Mouse (Mus musculus): Measurements from ENCODE around the gene Gm2431.
"Not testable (repeated sequence)": the region's sequence is repeated elsewhere in the genome, so short reads cannot be mapped to it uniquely, and the experiment has no call there.

The Gm2431 gene

DNA sequence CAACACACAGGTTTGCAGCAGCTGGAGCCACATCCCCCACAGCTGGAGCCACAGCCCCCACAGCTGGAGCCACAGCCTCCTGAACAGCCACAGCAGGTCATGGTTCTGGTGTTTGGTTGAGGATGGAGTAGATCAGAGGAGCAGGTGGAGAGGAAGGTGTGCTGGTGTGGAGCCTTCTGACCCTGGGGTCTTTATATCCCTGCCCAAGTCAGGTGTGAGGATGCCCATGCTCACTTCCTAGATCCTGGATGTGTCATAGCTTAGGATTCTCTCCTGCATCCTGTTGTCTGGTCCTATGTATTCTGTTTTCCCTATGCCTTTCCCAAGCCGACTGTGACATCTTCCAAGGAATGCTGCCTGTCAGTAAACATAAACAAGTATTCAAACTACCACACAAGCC is at the start of gene Gm2431:
Gene Gm2431, minus strand, starts transcription at position 101 of the 400 bp plus-strand sequence.
- DNase-seq (ENCODE audit: low spot score) = not testable (repeated sequence)

DNA sequence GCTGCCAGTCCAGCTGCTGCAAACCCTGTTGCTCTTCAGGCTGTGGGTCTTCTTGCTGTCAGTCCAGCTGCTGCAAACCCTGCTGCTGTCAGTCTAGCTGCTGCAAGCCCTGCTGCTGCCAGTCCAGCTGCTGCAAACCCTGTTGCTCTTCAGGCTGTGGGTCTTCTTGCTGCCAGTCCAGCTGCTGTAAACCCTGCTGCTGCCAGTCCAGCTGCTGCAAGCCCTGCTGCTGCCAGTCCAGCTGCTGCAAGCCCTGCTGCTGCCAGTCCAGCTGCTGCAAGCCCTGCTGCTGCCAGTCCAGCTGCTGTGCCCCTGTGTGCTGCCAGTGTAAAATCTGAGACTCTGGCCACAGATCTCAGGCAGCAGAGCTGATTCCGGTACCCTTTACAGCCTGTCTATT is 45.8 kb upstream of the Gm2431 start:
- not testable (repeated sequence) for DNase-seq (ENCODE audit: low spot score)

DNA sequence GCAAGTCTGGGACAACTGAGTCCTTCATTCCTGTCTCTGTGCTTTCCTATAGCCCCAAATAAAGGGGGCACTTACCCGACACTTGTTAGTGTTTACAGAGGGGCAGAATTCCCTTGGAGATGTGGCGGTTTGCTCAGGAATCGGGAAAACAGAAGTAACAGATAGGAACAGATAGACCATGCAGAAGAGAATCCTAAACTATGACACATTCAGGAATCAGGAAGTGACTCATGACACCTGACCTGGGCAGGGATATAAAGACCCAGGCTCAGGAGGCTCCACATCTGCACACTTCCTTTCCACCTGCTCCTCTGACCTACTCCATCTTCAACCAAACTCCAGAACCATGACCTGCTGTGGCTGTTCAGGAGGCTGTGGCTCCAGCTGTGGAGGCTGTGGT is 45.1 kb upstream of the Gm2431 start, which contains the start of gene Krtap5-4:
Gene Krtap5-4, plus strand, starts transcription at position 301 of the 400 bp plus-strand sequence.
- no peak for DNase-seq (ENCODE audit: low spot score)

DNA sequence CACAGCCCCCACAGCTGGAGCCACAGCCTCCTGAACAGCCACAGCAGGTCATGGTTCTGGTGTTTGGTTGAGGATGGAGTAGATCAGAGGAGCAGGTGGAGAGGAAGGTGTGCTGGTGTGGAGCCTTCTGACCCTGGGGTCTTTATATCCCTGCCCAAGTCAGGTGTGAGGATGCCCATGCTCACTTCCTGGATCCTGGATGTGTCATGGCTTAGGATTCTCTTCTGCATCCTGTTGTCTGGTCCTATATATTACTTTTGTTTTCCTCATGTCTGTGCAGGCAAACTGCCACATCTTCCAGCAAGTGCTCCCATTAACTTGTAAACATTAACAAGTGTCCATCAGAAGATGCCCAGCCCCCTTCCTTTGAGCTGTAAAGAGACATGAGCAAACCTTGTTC is 38.9 kb upstream of the Gm2431 start, which contains the start of gene Krtap5-1:
Gene Krtap5-1, minus strand, starts transcription at position 101 of the 400 bp plus-strand sequence.
- DNase-seq (ENCODE audit: low spot score) = not testable (repeated sequence)

DNA sequence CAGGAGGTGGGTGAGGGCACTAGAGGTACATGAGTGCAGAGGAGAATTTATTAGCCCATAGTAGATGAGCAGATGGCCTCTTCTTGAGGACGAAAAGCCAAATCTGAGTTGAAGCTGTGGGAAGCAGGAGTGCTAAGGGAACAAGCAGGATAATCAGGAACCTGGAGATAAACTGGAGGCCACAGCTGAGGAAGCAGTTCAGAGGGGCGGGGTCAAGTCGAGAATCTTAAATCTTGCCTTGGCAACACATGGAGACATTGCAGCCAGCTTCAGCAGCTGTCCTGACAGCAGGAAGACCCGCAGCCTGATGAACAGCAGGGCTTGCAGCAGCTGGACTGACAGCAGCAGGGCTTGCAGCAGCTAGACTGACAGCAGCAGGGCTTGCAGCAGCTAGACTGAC is 38.0 kb upstream of the Gm2431 start:
- not testable (repeated sequence) for DNase-seq (ENCODE audit: low spot score)

DNA sequence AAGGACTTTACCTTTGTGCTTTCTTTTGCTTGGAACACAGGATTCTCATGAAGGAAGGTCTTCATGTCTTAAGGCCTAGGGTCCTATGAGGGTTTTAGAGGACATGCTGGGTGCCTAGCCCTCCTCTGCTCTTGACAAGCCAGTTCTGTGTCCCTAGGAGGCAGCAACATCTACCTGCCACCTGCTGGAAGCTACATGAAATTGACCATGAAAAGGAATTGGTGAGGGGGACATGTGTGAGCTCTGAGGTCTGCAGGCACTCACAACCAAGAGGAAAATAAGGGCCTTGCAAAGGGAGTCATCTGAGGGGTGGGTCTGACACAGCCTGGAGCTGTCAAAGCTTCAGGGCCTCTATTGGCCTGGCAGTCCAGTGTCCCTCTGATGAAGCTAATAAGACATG is 37.3 kb upstream of the Gm2431 start:
- no peak for DNase-seq (ENCODE audit: low spot score)

DNA sequence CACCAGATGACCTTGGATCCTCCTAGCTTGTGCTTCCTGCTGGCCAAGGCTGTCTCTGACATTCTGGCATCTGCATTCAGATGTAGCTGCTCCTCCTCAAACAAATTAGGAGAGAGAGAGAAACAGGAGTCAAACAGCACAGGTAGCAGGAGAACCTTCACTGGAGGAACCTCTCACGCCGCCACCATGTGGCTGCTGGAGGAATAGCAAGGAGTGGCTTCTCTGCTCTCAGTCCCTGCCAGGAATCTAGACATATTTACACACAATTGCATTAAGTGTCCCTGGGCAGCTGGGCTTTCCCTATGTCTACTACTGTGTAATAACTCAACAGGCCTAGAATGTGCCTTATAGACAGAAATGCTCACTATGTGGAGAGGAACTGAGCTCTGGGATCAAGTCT is 35.7 kb upstream of the Gm2431 start:
- peak; percentile 61 for DNase-seq (ENCODE audit: low spot score)

DNA sequence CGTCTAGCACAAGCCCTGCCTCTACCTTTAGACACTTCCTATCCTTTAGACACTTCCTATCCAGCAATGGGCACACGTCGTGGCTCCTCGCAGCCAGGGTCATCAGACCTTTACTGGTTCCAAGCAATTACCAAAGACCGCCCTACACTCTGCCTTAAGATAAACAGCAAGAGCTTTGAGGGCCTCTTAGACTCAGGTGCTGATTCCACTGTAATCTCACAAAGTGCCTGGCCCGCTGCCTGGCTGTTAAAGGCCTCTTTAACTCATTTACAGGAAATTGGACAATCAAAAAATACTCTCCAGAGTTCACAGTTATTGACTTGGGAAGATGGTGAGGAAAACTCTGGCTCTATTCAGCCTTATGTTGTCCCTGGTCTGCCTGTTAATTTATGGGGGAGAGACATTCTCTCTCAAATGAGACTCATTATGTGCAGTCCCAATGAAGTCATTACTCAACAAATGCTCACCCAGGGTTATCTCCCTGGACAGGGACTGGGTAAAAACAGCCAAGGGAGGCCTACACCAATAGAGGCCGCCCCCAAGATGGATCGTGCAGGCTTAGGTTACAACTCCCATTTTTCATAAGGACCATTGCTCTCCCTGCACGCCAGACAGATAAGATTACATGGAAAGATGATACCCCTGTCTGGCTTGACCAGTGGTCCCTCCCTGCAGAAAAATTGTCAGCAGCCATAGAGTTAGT is 27.9 kb upstream of the Gm2431 start:
- DNase-seq (ENCODE audit: low spot score) = peak; percentile 39

DNA sequence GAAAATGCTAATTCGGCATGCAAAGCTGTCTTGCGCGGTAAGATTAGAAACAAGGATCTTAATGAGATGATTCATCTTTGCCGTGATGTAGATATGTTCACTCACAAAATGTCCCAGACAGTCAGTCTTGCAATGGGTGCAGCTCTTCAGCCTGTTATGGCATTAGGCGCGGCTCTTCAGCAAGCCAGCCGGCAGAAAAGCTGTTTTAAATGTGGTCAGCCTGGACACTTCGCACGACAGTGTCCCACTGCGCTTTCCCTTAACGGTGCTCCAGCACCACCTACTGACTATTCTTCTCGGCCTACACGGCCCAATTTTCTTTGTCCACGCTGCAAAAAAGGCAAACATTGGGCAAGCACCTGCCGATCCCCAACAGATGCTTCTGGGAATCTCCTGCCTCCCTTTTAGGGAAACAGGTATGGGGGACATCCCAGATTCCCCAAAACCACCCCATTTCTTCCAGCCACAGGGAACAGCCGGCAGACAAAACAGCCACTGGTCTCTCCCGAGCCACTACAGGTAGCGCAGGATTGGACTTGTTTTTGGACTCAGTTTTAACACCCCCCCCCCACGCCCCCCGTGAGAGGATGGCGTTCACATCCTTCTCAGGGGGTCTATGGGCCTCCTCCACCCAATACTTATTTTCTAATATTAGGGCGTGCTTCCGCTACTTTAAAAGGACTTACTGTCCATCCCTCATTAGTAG is 27.1 kb upstream of the Gm2431 start:
- DNase-seq (ENCODE audit: low spot score) = peak; percentile 75

DNA sequence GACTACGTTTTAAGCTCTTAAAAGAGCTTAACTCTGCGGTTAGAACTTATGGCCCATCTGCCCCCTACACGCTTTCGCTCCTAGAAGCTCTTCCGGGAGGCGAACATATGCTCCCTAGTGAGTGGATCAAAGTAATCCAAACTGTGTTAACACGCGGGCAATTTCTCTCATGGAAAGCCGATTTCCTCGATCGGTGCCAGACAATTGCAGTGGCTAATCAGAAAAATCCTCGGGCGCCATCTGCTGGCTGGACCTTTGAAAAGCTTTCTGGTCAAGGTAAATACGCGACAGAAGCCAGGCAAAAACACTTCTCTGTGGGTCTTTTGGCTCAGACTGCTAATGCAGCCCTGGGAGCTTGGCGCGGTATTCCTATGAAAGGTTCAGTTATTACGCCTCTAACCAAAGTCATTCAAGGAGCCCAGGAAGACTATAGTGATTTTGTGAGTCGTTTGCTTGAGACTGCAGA is 26.5 kb upstream of the Gm2431 start:
- peak; percentile 99 for DNase-seq (ENCODE audit: low spot score)

DNA sequence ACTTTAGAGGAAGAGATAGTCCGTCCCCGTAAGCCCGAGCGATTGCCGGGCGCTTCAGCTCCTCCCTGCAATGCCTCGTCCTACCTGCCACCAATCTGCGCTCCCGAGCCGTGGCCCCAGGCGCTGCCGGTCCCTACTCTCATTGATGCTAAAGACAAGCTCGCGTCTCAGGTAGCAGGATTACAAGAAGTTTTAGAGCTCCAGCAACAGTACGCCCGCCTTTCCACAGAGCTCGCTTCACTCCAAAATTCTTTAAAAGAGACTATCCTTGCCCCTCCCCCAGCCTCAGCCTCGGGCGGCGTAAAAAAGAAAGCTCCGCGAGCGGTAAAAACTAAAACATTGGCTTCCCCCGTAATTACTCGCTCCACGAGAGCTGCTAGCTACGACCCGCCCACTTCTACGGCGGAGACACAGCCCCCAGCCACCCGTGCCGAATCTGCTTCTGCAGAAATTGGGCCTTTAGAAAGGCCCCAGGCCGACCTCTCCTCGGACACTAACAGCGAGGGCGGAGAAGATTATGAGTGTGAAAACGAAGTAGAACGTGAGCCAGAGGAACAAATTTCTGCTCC is 26.0 kb upstream of the Gm2431 start:
- DNase-seq (ENCODE audit: low spot score) = peak; percentile 83

DNA sequence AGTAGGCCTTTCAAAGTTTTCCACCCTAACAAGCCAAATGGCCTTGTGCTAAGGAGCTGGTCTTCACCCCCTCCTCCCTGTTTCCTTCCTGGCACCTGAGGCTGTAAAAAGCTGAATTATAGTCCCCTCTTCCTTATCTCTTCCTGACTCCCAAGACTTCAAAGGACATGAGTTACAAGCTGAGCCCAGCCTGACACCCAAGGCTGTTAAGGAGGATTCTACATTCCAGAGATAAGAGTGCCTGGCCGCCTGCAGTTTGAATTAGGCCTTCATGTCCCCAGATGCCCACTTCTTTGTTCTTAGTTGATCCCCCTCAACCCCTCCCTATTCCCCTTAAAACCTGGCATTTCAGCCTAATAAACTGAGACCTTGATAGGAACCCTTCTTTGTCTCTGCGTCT is 24.7 kb upstream of the Gm2431 start:
- DNase-seq (ENCODE audit: low spot score) = peak; percentile 28

DNA sequence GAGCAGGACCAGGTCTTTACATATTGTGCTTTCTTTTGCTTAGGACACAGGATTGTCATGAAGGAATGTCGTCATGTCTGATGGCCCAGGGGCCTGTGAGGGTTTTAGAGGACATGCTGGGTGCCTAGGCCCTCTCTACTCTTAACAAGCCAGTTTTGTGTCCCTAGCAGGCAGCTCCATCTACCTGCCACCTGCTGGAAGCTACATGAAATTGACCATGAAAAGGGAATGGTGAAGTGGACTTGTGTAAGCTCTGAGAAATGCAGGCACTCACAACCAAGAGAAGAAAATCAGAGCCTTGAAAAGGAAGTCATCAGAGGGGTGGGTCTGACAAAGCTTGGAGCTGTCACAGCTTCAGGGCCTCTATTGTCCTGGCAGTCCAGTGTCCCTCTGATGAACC is 21.1 kb upstream of the Gm2431 start:
- DNase-seq (ENCODE audit: low spot score) = not testable (repeated sequence)

DNA sequence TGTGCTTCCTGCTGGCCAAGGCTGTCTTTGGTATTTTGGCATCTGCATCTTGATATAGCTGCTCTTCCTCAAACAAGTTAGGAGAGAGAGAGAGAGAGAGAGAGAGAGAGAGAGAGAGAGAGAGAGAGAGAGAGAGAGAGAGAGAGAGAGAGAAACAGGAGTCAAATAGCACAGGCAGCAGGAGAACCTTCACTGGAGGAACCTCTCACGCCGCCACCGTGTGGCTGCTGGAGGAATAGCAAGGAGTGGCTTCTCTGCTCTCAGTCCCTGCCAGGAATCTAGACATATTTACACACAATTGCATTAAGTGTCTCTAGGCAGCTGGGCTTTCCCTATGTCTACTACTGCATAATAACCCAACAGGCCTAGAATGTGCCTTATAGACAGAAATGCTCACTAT is 20.0 kb upstream of the Gm2431 start:
- peak; percentile 83 for DNase-seq (ENCODE audit: low spot score)

DNA sequence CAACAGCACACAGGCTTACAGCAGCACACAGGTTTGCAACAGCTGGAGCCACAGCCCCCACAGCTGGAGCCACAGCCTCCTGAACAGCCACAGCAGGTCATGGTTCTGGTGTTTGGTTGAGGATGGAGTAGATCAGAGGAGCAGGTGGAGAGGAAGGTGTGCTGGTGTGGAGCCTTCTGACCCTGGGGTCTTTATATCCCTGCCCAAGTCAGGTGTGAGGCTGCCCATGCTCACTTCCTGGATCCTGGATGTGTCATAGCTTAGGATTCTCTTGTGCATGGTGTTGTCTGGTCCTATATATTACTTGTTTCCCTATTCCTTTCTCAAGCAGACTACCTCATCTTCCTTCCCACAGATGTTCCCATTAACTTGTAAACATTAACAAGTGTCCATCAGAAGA is 16.1 kb upstream of the Gm2431 start, which contains the start of gene Gm4559:
Gene Gm4559, minus strand, starts transcription at position 101 of the 400 bp plus-strand sequence.
- DNase-seq (ENCODE audit: low spot score) = not testable (repeated sequence)

DNA sequence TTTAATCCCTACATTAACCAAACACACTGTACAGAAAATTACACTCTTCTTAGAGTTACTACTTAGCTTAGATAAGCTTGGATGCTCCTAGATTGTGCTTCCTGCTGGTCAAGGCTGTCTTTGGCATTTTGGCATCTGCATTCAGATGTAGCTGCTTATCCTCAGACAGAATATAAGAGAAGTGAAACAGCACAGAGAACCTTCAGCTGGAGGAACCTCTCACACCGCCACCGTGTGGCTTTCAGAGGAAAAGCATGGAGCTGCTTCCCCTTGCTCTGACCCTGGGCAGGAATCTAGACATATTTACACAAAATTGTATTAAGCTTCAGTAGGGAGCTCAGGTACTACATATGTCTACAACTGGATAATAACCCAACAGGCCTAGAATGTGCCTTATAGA is 2.6 kb downstream of the Gm2431 start:
- DNase-seq (ENCODE audit: low spot score) = peak; percentile 68

DNA sequence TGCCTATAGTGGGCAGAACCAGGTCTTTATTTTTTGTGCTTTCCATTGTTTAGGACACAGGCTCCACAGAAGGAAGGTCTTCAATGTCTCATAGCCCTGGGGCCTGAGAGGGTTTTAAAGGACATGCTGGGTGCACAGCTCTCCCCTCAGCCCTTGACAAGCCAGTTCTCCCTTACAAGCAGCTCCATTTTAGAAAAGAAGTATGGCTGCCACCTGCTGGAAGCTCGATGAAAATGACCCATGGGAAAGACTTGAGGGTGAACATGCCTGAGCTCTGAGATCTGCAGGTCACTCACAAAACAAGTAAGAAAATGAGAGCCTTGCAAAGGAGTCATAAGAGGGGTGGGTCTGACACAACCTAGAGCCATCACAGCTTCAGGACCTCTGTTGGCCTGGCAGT is 8.3 kb downstream of the Gm2431 start:
- peak; percentile 63 for DNase-seq (ENCODE audit: low spot score)

DNA sequence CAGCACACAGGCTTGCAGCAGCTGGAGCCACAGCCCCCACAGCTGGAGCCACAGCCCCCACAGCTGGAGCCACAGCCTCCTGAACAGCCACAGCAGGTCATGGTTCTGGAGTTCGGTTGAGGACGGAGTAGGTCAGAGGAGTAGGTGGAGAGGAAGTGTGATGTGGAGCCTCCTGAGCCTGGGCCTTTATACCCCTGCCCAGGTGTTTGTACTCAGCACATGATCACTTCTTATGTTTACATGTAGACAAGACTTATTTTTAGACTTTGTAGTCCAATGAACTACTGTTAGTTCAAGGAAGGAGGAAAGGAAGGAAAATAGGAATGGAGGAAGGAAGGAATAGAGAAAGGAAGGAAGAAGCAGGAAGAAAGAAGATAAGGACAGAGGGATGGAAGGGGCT is 17.2 kb downstream of the Gm2431 start, which contains the start of gene Gm40460:
Gene Gm40460, minus strand, starts transcription at position 101 of the 400 bp plus-strand sequence.
- DNase-seq (ENCODE audit: low spot score) = no peak

DNA sequence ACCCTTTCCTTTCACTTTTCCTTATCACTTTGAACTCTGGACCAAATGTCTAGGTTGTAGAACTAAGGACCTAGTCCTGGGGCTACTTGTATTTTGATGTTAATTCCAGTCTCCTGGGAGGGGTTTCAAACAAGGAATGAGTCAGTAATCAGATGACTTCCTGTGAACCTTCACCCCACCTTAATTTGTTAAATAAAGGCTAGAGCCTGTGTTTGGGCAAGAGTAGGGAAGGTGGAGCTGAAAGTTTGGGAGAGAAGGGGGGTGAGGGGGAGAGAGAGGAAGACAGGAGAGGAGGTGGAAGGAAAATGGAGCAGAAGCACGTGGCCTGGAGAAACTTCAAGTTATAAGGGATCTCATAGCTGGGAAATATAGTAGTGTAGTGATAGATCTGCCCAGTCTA is 26.6 kb downstream of the Gm2431 start:
- no peak for DNase-seq (ENCODE audit: low spot score)

DNA sequence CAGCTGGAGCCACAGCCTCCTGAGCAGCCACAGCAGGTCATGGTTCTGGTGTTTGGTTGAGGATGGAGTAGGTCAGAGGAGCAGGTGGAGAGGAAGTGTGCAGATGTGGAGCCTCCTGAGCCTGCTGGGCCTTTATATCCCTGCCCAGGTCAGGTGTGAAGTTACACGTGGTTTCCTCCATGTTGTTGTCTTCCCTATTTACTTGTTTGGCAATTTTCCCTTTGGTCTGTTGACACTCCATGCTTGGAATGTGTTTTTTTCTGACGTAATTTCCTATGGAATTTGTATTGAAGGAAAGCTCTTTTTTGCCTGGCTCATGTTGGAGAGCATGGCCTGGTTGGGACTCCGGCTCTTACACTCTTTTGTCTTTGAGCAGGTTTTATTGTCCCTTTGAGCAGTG is 28.3 kb downstream of the Gm2431 start, which contains the start of gene Krtap5-5:
Gene Krtap5-5, minus strand, starts transcription at position 101 of the 400 bp plus-strand sequence.
- not testable (repeated sequence) for DNase-seq (ENCODE audit: low spot score)

DNA sequence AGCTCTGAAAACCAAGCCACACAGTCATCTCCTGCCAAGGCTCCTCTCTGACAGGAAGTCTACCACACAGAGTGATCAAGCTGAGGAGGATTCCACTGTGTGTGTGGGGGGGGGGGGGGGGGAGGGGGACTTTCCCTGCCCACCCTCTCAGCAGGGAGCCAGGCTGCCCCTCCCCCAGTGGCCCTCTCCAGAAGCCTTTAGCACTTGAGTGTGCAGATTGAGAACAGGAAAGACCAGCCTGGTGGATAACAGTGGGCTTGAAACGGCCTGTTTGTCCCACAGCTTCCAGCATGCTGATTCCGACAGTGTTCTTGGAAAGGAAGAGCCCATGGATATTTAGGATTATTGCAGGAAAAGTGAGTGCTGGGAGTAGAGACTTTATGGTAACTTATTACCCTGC is 33.6 kb downstream of the Gm2431 start:
- DNase-seq (ENCODE audit: low spot score) = peak; percentile 3

DNA sequence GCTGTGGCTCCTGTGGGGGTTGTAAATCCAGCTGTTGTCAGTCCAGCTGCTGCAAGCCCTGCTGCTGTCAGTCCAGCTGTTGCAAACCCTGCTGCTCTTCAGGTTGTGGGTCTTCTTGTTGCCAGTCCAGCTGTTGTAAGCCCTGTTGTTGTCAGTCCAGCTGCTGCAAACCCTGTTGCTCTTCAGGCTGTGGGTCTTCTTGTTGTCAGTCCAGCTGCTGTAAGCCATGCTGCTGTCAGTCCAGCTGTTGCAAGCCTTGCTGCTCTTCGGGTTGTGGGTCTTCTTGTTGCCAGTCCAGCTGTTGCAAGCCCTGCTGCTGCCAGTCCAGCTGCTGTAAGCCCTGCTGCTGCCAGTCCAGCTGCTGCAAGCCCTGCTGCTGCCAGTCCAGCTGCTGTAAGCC is 46.0 kb downstream of the Gm2431 start:
- DNase-seq (ENCODE audit: low spot score) = not testable (repeated sequence)

DNA sequence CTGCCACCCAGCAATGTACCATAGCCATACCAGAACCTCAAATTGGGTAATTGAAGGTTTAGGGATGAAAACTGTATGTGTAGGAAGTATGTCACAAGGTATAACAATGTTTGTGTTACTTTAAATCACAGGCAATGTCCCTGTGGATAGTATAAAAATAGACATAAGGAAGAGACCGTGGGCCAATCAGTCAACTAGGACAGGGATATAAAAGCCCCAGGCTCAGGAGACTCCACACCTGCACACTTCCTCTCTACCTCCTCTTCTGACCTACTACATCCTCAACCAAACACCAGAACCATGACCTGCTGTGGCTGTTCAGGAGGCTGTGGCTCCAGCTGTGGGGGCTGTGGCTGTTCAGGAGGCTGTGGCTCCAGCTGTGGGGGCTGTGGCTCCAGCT is 46.6 kb downstream of the Gm2431 start, which contains the start of gene Gm7579:
Gene Gm7579, plus strand, starts transcription at position 301 of the 400 bp plus-strand sequence.
- DNase-seq (ENCODE audit: low spot score) = no peak

All from embryo, embryonic 10.5 days (tissue).